Mouse (Mus musculus) small intestine, adult 2 months (tissue): ENCODE data around the gene Cidec. TPM values are rescaled to one million over a fixed set of nuclear protein-coding genes. Genes with fewer than 3 reads are reported as not detected.

Experiments used
- H3K27ac ChIP-seq: fragments of 200-500 bp; 2 replicates; pipeline ENCODE4 v1.5.1; 2012; ENCODE audit warnings: low read depth, low read length, control low read depth, inconsistent platforms; ENCODE audit not compliant: insufficient read depth
- H3K27me3 ChIP-seq: fragments of 200-500 bp; 2 replicates; pipeline ENCODE4 v1.6.1; 2012; ENCODE audit warnings: mild to moderate bottlenecking, moderate library complexity, low read length, inconsistent platforms; ENCODE audit not compliant: control insufficient read depth, insufficient read depth
- H3K36me3 ChIP-seq: fragments of 200-500 bp; 2 replicates; pipeline ENCODE4 v1.6.1; 2012; ENCODE audit warnings: mild to moderate bottlenecking, low read length, control low read depth, inconsistent platforms; ENCODE audit not compliant: control insufficient read depth, insufficient read depth
- H3K4me1 ChIP-seq: fragments of 200-500 bp; 2 replicates; pipeline ENCODE4 v1.6.1; 2012; ENCODE audit warnings: low read length, inconsistent platforms, mixed read lengths; ENCODE audit not compliant: control insufficient read depth, insufficient read depth, insufficient read length
- H3K4me3 ChIP-seq: fragments of 200-500 bp; 2 replicates; pipeline ENCODE4 v1.5.1; 2012; ENCODE audit warnings: low read depth, mild to moderate bottlenecking, control low read depth, inconsistent platforms, low read length, moderate library complexity
- CTCF ChIP-seq: fragments of 200-500 bp; IDR thresholded peaks from 2 replicates; pipeline ENCODE4 v1.5.1; 2012; ENCODE audit warnings: low read depth, mild to moderate bottlenecking, control low read depth, inconsistent platforms, low read length, moderate library complexity, mixed read lengths; ENCODE audit not compliant: insufficient replicate concordance, insufficient read length; ENCODE audit errors: extremely low read depth
- POLR2A ChIP-seq: fragments of 200-500 bp; IDR thresholded peaks from 2 replicates; pipeline ENCODE4 v1.6.1; 2012; ENCODE audit warnings: low read depth, mild to moderate bottlenecking, control low read depth, inconsistent platforms, low read length, moderate library complexity
- WGBS: fragments of 180-500 bp; shearing (Covaris S2); methylation state at CpG from one replicate; pipeline ENCODE4 v1.1.7; 2018; 5-methylcytosine and 5-hydroxymethylcytosine counted together
- polyA plus RNA-seq: library from polyadenylated mRNA; depleted of rRNA; stranded (reverse); fragments of >200 nt; gene quantifications from 2 replicates; pipeline ENCODE4 v1.2.3, GENCODE M21; 2012

Cidec gene
- polyA plus RNA-seq, 1 experiment = 346 TPM

DNA sequence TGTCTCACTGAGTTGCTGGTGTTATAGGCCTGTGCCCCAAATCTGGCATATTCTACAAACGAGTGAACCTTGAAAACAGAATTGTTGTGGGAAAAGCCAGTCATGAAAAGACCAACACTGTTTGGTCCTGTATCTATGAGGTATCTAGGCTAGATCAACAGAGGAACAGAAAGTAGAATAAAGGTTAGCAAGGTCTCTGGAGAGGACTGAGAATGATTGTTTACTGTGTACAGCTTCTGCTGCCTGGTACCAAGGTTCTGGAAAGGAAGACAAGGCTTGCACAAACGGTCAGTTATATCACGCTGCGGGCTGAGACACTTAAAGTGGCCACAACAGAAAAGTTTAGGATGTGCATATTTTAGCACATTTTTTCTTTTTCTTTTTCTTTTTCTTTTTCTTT is 8.9 kb downstream of the Cidec start:
- WGBS = 90% methylated on average over 4 of the region's 4 CpGs
- Histone ChIP-seq H3K4me3 (no peak overlapping the region), H3K27me3 (no peaks in the 10 kb centered on the region), H3K36me3 (peaks cover 4% of the 10 kb centered on the region; the same call in 1 of the 2 replicates), H3K27ac (no peak overlapping the region), H3K4me1 (no peaks in the 10 kb centered on the region)
- TF ChIP-seq CTCF = no peak
- no peak for TF ChIP-seq POLR2A

DNA sequence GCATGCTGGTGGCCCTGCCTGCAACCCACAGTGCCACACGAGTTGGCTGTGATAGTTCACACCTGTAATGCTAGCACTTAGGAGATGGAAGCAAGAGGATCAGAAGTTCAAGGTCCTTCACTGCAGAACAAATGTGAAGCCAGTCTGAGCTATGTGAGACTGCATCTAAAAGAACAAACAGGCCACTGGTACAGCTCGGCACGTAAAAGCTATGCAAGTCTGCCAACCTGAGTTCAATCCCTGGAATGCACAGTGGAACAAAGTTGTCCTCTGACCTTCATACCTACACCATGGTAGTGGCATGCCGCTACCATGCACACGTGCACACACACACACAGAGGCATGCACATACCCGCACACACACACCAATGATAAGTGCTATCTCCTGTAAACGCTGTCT is 11.4 kb downstream of the Cidec start:
- no peaks in the 10 kb centered on the region for H3K27me3 ChIP-seq
- H3K4me3 ChIP-seq = no peak overlapping the region
- 73% methylated on average over 7 of the region's 7 CpGs for WGBS
- peaks cover 4% of the 10 kb centered on the region; the same call in 1 of the 2 replicates for H3K36me3 ChIP-seq
- H3K4me1 ChIP-seq = no peaks in the 10 kb centered on the region
- TF ChIP-seq POLR2A (no peak), CTCF (no peak)
- H3K27ac ChIP-seq = no peak overlapping the region

DNA sequence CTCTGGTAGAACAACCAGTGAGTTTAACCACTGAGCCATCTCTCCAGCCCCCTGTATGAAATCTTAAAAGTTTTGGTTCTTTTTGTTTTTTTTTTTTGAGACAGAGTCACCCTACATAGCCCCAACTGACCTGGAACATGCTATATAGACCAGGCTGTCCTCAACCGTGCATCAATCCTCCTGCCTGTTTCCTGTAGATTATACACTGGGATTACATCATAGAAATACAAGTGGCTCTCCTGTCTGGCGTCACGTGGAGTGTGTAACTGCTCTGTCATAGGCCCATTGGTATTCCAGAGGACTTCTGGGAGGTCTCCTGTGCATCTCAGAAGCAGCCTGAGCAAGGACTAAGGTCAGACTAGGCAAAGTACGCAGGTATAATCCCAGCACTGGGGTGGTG is 12.6 kb downstream of the Cidec start:
- Histone ChIP-seq H3K36me3 (peaks cover 4% of the 10 kb centered on the region; the same call in 1 of the 2 replicates), H3K27ac (no peak overlapping the region), H3K4me1 (peaks cover 5% of the 10 kb centered on the region; the same call in 1 of the 2 replicates), H3K27me3 (no peaks in the 10 kb centered on the region), H3K4me3 (no peak overlapping the region)
- TF ChIP-seq CTCF (no peak), POLR2A (no peak)
- 64% methylated on average over 4 of the region's 4 CpGs for WGBS

DNA sequence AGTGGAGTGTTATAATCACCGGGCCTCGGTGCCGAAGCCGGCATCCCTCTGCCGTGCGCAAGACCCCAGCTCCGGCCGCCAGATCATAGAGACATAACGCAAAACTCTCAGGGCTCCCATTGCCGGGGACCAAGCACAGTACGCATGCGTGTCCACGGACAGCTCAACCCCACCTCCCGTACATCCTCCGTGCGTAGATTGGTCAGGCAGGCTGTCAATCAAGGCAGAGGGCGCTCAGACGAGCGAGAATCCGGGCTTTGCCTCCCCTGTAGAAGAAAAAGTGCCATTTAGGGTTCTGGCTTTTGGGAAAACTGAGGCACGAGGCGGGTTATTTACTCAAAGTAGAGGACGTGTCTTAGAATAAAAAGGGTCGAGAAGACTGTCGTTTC is 16.4 kb downstream of the Cidec start, which contains the start of gene Rpusd3:
Gene Rpusd3 (minus strand): TSS at position 142 of the 389 bp plus-strand sequence.
- Histone ChIP-seq H3K27ac (peak within 1 kb of the TSS; percentile 32), H3K27me3 (no peaks in the 10 kb centered on the region), H3K36me3 (peaks cover 4% of the 10 kb centered on the region; the same call in 1 of the 2 replicates), H3K4me1 (peaks cover 8% of the 10 kb centered on the region), H3K4me3 (peak within 1 kb of the TSS; percentile 78)
- WGBS = under 1% methylated on average over 25 of the region's 25 CpGs
- peak; percentile 51; the same call in 1 of the 2 replicates for TF ChIP-seq POLR2A
- TF ChIP-seq CTCF = no peak

DNA sequence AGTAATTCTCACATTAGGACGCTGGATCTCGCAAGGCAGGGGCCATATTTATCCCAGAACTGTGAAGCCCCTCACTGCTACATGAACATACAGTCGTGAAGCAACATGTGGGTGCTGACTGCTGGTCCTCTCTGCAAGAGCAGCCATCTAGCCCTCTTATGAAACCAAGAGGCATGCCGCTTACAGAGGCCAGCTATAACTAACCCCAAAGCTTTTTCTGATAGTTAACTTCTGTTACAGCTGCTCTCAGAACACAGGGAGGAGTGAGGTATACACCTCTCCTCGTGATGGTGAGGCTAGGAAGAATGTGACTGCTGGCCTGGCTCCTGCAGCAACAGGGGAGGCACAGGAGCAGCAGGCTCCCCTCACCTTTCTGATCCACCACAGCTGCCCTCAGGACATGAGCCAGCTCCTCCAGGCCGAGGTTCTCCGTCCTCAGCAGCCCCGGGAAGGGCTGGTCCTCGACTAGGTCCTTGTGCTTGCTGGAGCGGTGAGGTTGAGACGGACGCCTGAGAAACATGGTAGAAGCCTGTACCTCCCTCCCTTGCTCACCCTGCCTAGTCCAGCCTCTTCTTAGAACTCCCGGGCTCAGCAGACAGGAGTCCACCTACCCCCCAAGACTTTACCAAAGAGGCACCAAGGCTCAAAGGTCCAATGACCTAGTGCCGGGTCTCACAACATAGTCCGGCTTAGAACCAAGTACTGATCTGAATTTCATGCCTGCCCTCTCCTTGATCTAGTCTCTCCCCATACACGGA is 16.9 kb downstream of the Cidec start:
- peak overlapping the region; percentile 32 for H3K27ac ChIP-seq

DNA sequence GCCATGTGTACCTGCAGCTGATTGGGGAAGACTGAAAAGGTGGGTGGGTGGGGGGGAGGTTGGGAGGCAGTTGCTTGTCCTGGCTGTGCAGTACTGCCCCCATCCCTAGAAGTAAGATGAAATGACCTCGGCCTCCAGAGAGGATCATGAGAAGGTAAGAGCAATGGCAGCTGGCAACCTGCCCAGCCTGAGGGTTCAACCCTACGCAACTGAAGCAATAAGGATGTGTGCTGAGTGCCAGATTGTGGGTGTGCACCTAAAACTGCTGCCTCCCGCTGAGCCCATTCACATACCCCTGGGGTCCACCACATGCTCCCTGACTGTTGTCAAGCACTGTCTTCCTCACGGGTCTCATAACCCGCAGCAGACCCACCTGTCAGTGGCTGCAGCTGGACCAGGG is 19.1 kb downstream of the Cidec start:
- H3K4me3 ChIP-seq = no peak overlapping the region
- peaks cover 8% of the 10 kb centered on the region for H3K4me1 ChIP-seq
- peaks cover 4% of the 10 kb centered on the region; the same call in 1 of the 2 replicates for H3K36me3 ChIP-seq
- WGBS = 37% methylated on average over 5 of the region's 5 CpGs
- no peak for TF ChIP-seq POLR2A
- no peak for TF ChIP-seq CTCF
- no peaks in the 10 kb centered on the region for H3K27me3 ChIP-seq
- H3K27ac ChIP-seq = no peak overlapping the region

More for the DNA sequence above, 16.9 kb downstream of the Cidec start:
- peaks cover 4% of the 10 kb centered on the region; the same call in 1 of the 2 replicates for H3K36me3 ChIP-seq
- 8% methylated on average over 16 of the region's 16 CpGs for WGBS
- H3K27me3 ChIP-seq = no peaks in the 10 kb centered on the region
- peak overlapping the region; percentile 78 for H3K4me3 ChIP-seq
- peaks cover 8% of the 10 kb centered on the region for H3K4me1 ChIP-seq
- no peak for TF ChIP-seq POLR2A
- TF ChIP-seq CTCF = no peak

DNA sequence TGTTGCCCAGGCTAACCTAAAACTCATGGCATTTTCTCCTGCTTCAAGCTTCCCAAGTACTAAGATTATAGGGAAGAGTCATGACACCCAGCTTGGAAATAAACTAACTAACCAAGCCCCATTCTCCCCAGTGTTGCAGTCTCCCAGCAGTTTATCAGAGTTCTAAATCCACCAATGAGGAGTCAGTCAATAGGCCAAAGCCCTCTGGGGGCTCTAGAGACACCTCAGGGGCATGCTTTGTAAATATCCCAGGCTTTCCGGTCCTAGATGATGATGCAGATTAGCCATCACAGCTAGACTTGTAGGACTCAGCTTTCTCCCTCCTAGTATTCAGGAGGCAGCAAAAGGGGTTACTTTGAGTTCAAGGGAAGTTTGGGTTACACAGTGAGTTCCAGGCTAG is 25.6 kb downstream of the Cidec start:
- Histone ChIP-seq H3K27me3 (no peaks in the 10 kb centered on the region), H3K36me3 (peaks cover 24% of the 10 kb centered on the region), H3K4me1 (no peaks in the 10 kb centered on the region), H3K27ac (no peak overlapping the region), H3K4me3 (no peak overlapping the region)
- 84% methylated on average over 1 of the region's 1 CpGs for WGBS
- TF ChIP-seq CTCF = no peak
- no peak for TF ChIP-seq POLR2A

DNA sequence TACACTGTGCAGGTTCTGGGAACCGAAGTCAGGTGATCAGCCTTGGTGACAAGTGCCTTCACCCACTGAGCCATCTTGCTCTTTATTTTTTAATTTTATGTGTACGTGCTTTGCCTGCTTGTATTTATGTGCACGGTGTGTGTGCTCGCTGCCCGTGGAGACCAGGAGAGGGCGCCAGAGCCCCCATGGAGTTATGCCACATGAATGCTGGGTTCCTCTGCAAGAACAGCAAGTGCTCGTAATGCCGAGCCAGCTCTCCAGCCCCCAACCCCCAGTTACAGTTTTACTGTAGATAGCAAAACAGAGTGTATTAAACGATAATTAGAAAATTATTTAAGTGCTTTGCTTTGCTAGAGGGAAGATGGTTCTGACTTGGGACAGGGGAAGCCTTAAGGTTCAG is 28.9 kb downstream of the Cidec start:
- H3K4me1 ChIP-seq = peaks cover 2% of the 10 kb centered on the region; the same call in 1 of the 2 replicates
- no peaks in the 10 kb centered on the region for H3K27me3 ChIP-seq
- 89% methylated on average over 9 of the region's 9 CpGs for WGBS
- H3K27ac ChIP-seq = no peak overlapping the region
- no peak for TF ChIP-seq POLR2A
- 0 out of 2 replicates have a peak, but pooled peaks have one; percentile 17 for TF ChIP-seq CTCF
- peaks cover 23% of the 10 kb centered on the region for H3K36me3 ChIP-seq
- H3K4me3 ChIP-seq = no peak overlapping the region
